In genomic region chr8:118237150-118237620, GRCm38 (mm10) we compare ENCODE assay signal across 10 mouse cellular contexts. TPM values are rescaled to one million over a fixed set of nuclear protein-coding genes. Genes with fewer than 3 reads are reported as not detected.
A peak's percentile ranks its signal among the peaks of the same experiment; 100 is the strongest.
DNase-seq lines count a peak whose midpoint lies in the region; ATAC-seq and TF ChIP-seq lines count a peak whose summit lies in the region.
"Had no signal": no experiment of that assay in that cellular context is flagged by ENCODE, and none has a peak within 500 bp of the region (broad histone marks: within the 10 kb centered on the region; RNA-seq: fewer than 3 reads in every experiment).

No protein-coding gene starts in this region.

- no peak for TF ChIP-seq EP300 in heart, postnatal 0 days (IDR thresholded peaks at IDR 0.05; ENCODE audit: low read depth)

- H3K9ac ChIP-seq in heart, postnatal 0 days (replicated peaks; ENCODE audit: low read depth, low read length), result no peak overlapping the region
- H3K9ac ChIP-seq: hindbrain, embryonic 15.5 days; neural tube, embryonic 12.5 days had no signal

- H3K27ac ChIP-seq in kidney, adult 2 months (ENCODE audit: insufficient read depth, low read depth, low read length), result no peak overlapping the region
- no peak overlapping the region for H3K27ac ChIP-seq in heart, postnatal 0 days (ENCODE audit: low read depth)
- H3K27ac ChIP-seq: hindbrain, embryonic 15.5 days; neural tube, embryonic 12.5 days had no signal

- no peaks in the 10 kb centered on the region for H3K27me3 ChIP-seq in kidney, adult 2 months (replicated peaks; ENCODE audit: control insufficient read depth, insufficient read depth, low read length)
- no peaks in the 10 kb centered on the region for H3K27me3 ChIP-seq in heart, postnatal 0 days (ENCODE audit: control insufficient read depth, insufficient read depth, low read length)
- H3K27me3 ChIP-seq: hindbrain, embryonic 15.5 days; neural tube, embryonic 12.5 days had no signal

- DNase-seq in kidney, postnatal 4 days, result peak; percentile 23 to 32
- no peak for DNase-seq in kidney, adult 2 months
- DNase-seq in brain, embryonic 18.5 days (ENCODE audit: low read depth, low spot score), result peak; percentile 20
- peak; percentile 66 for DNase-seq in heart, postnatal 0 days (ENCODE audit: low spot score)
- DNase-seq in mesoderm, embryonic 11.5 days (ENCODE audit: low read depth, low spot score), result peak; percentile 8
- DNase-seq in kidney, adult 9 months, result no peak
- DNase-seq in gastrocnemius, postnatal 10 days, result no peak
- no peak for DNase-seq in kidney, postnatal 14 days

- ATAC-seq in heart, postnatal 0 days (ENCODE audit: insufficient read depth, low read depth), result peak; percentile 73

- H3K4me1 ChIP-seq in kidney, adult 2 months (ENCODE audit: control insufficient read depth, insufficient read depth, low read length), result no peaks in the 10 kb centered on the region
- peaks cover 9% of the 10 kb centered on the region for H3K4me1 ChIP-seq in heart, postnatal 0 days (ENCODE audit: control insufficient read depth, insufficient read depth)
- H3K4me1 ChIP-seq: hindbrain, embryonic 15.5 days; neural tube, embryonic 12.5 days had no signal

- H3K9me3 ChIP-seq in heart, postnatal 0 days (replicated peaks; ENCODE audit: control insufficient read depth, low read length), result no peaks in the 10 kb centered on the region
- H3K9me3 ChIP-seq: hindbrain, embryonic 15.5 days; neural tube, embryonic 12.5 days had no signal

- H3K4me3 ChIP-seq in kidney, adult 2 months (ENCODE audit: insufficient read depth, low read depth, low read length), result no peak overlapping the region
- H3K4me3 ChIP-seq in heart, postnatal 0 days (ENCODE audit: low read depth, low read length), result no peak overlapping the region
- H3K4me3 ChIP-seq: hindbrain, embryonic 15.5 days; neural tube, embryonic 12.5 days had no signal

- TF ChIP-seq POLR2A in kidney, adult 2 months (IDR thresholded peaks at IDR 0.05; ENCODE audit: low read depth, low read length), result no peak

- no peak overlapping the region for H3K4me2 ChIP-seq in heart, postnatal 0 days (ENCODE audit: low read depth, low read length)
- H3K4me2 ChIP-seq: hindbrain, embryonic 15.5 days; neural tube, embryonic 12.5 days had no signal

- H3K36me3 ChIP-seq in kidney, adult 2 months (ENCODE audit: control insufficient read depth, insufficient read depth, low read length), result no peaks in the 10 kb centered on the region
- no peaks in the 10 kb centered on the region for H3K36me3 ChIP-seq in heart, postnatal 0 days (replicated peaks; ENCODE audit: control insufficient read depth, insufficient read depth, low read length)
- H3K36me3 ChIP-seq: hindbrain, embryonic 15.5 days; neural tube, embryonic 12.5 days had no signal

- no peak for TF ChIP-seq CTCF in kidney, adult 2 months (conservative IDR thresholded peaks at IDR 0.05; ENCODE audit: insufficient read depth, insufficient read length, low read depth, low read length)
- peak; percentile 64 for TF ChIP-seq CTCF in heart, postnatal 0 days (IDR thresholded peaks at IDR 0.05; ENCODE audit: low read depth)

- 60% methylated on average over 11 of the region's 11 CpGs for WGBS in kidney, adult 2 months
- 33% methylated on average over 11 of the region's 11 CpGs for WGBS in heart, postnatal 0 days

RNA-seq across cellular contexts. Expression of gene Cdh13, which starts 46.3 kb away (rescaled TPM):
- polyA plus RNA-seq in kidney, adult 2 months (2012; rRNA removed), result 11.6 and 13.4 TPM in 2 replicates
- 109 and 126 TPM in 2 replicates for total RNA-seq in heart, postnatal 0 days (2014; rRNA removed; ENCODE audit: low replicate concordance)
- polyA plus RNA-seq in heart, postnatal 0 days (2015; fragmentation: Nextera tagmentation; extraction: Ambion mirVana), result 136 TPM in 2 replicates
- total RNA-seq in gastrocnemius, postnatal 10 days (2021), result 100 to 1,000 TPM; 165 to 166 TPM

Comparison
In these comparisons a context has a peak if more than half of its experiments do, and no peak if none do; other contexts are left out.
1. DNase-seq: peak in kidney, postnatal 4 days (2 of 2), brain, embryonic 18.5 days (single experiment), heart, postnatal 0 days (single experiment) and mesoderm, embryonic 11.5 days (single experiment); none in kidney, adult 2 months (single experiment), kidney, adult 9 months (single experiment), gastrocnemius, postnatal 10 days (single experiment) and kidney, postnatal 14 days (single experiment).